Mouse (Mus musculus) hindlimb bud, embryonic 11.5 days (tissue): Measurements from ENCODE around the gene Ppp2r3d.
"Not testable (repeated sequence)": the region's sequence is repeated elsewhere in the genome, so short reads cannot be mapped to it uniquely, and the experiment has no call there.

ENCODE experiments used
- DNase-seq: peaks from one replicate; pipeline ENCODE4 v3.0.0-alpha.2; 2012; ENCODE audit warnings: low read depth, low spot score; ENCODE audit errors: extremely low spot score

Ppp2r3d gene

GRCm38 (mm10) chr9:124476096-124476902 is at the start of gene Ppp2r3d:
Gene Ppp2r3d, minus strand, starts transcription at chr9:124476898.
- DNase-seq, result no peak

GRCm38 (mm10) chr9:124493693-124494092 is 17.0 kb upstream of the Ppp2r3d start, which contains the start of gene Gm21836:
Gene Gm21836, minus strand, starts transcription at chr9:124493793.
- not testable (repeated sequence) for DNase-seq

DNA sequence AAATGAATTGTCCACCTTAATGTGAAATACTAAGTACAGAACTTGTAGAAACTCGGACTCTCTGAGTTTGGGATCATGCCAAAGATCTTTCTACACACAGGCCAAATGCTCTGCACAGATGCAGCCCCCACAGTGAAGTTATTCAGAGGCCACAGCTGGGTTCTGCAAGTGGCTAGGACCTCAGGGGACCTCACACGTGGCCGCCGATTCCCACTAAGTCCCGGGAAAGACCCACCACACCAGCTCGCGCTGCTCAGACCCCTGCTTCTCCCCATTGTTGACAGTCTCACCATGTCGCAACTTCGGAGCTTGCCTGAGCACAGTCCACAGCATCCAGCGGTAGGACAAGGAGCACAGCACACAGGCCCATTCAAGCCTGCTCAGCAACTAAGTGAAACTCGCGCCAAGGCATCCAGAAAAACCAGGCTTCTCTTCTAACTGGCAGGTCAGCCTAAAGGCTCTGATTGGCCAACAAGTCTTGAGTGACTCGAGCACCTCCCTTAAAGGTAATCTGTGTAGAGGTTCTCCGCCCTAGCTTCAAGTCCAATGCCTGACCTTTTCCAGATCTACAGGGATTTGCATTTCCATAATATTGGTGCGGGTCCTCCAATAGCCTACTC is 3.8 kb upstream of the Ppp2r3d start:
- not testable (repeated sequence) for DNase-seq

GRCm38 (mm10) chr9:124478081-124478480 is 1.4 kb upstream of the Ppp2r3d start:
- no peak for DNase-seq

- no peak for DNase-seq
Measured at GRCm38 (mm10) chr9:124475689-124476088, 1.0 kb downstream of the Ppp2r3d start.

DNA sequence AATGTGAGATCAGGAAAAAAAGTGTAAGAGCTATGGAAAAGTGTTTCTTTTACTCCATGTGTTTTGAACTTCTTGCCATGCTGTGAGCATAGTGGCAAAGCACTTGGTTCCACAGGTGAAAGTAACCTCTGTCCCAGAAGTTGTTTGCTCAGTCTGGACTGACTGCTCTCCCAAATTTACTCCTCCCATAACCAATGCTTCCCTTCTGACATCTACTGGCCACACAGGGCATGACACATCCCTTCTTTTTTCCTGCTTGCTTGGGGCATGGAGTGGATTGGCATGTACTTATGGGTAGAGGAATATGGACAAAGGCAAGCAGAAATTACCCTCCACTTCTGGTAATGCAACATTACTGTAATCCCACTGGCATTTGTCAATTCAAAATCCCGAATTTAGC is 20.1 kb downstream of the Ppp2r3d start:
- no peak for DNase-seq

- no peak for DNase-seq
Measured at GRCm38 (mm10) chr9:124442533-124442855, 34.2 kb downstream of the Ppp2r3d start.

- DNase-seq, result no peak
Measured at GRCm38 (mm10) chr9:124441681-124442532, 34.8 kb downstream of the Ppp2r3d start.

- DNase-seq, result no peak
Measured at GRCm38 (mm10) chr9:124440724-124441045, 36.0 kb downstream of the Ppp2r3d start.

DNA sequence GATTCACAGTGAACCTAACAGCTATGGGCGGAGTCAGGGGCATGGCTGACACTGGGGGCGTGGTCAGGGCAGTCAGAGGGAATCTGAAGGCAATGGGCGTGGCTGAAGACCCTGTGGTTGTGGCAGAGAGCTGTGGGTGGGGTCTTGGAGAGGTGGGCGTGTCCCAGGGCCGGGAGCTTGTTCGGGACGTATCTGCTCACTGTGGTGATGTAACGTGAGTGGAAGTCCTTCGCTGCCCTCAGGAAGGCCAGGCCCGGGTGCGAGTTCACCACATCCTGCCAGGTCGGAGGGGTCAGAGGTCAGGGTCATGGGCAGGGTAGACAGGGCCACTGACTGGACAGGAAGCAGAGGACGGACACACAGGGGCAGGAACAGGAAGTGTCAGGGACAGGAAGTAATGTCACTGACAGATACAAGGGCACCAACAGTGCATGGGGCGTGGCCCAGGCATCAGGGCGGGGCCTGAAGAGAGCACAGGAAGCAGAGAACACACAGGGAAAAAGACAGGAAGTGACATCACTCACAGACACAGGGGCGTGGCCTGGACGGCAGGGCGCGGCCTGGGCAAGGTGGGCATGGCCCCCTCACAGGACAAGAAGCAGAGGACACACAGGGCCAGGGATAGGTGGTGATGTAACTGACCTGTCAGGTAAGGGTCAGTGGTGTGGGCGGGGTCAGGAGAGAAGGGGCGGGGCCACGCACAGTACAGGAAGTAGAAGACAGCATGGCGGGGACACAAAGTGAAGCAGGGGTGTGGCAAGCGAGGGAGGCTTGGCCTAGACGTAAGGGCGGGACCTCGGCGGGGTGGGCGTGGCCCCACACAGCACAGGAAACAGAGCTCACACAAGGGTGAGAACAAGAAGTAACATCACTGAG is 36.6 kb downstream of the Ppp2r3d start:
- no peak for DNase-seq

GRCm38 (mm10) chr9:124439403-124439847 is 37.3 kb downstream of the Ppp2r3d start:
- DNase-seq, result no peak

- DNase-seq, result no peak
Measured at GRCm38 (mm10) chr9:124438686-124439346, 37.9 kb downstream of the Ppp2r3d start.

DNA sequence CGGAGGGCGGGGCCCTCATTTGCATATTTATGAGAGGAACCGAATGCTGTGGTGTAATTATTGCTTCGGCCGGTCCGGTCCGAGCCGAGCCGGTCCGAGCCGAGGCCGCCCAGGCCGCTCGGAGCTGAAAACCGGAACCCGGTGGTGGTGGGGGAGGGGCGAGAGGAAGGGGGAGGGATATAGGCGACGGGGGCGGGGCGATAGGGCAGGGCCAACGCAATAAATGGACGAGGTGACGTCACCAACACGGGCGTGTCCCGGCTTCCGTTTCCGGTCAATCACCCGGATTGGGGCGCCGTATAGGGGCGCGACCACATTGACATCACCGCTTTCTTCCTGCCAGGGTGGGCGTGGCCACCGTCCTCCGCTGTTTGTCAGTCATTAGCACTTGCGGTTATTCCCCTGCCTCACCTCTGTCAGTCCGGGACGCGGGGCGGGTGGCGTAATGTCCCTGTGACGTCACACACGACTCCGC is 51.2 kb downstream of the Ppp2r3d start:
- DNase-seq, result peak; percentile 75

DNA sequence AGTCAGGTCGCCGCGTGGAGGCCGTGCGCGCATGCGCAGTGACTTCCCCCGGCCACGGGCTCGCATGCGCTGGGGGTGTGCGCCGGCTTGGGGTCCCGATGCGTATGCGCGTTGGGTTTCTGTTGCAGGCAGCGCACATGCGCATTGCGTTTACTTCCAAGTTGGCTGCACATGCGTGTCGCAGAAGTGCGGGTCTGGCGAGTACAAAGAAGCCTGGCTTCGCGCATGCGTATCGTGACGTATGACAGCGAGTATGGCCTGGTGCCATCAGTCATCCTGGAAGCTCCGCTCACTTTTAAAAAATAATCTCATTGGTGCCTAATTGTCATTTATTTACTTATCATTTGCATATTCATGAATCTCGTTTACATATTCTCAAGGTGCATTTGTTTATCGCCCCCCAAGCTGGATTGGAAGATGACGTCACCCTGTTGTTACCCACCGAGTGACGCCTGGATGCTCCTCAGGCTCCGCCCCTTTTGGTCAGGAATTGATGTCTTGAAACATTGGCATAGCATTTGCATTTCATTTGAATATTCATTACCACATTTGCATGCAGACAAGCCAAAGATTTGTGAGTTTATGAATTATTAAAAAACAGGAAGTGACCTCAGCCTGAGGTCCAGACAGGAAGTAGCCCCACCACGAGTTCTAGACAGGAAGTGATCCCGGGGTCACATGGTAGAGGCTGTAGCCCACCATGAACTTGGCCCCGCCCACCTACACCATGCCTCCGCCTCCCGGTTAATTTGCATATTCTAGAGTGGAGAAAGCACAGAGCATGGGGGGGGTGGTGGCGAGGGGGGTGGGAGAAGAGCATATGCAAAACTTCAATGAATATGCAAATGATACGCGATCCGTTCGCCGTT is 51.9 kb downstream of the Ppp2r3d start:
- peak; percentile 99 for DNase-seq

GRCm38 (mm10) chr9:124424292-124424541 is 52.5 kb downstream of the Ppp2r3d start:
- DNase-seq, result no peak

DNA sequence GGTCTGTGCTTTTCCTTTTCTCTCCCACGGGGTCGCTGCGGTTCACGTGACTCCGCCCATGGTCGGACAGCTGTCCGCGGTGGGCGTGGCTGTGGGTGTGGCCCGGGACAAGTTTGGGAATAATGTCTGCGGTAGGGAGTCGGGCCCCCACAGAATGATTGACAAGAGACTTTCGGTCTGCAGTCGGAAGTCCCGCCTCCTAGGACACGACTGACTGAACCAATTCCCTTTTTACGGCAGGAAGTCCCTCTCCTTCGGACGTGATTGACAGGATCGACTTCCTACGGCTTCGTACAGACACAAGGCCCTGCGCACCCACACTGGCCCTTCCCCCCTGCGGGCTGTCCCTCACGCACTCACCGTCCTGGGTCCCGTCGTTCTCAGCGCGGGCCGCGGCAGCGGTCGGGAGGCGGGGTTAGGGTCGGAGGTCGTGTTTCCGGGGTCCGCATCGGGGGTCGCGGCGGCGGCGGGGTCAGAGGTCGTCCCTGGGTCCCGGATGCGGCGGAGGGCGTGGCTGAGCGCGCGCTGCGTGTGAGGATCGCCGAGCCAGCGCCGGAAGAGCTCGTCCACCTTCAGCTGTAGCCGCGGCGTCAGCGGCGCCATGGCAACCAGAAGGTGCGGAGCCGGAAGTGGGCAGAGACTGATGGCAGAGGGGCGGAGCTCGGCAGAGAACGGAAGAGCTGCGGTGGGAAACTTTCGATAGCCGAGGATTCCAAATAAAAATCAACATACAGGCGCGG is 53.0 kb downstream of the Ppp2r3d start:
- DNase-seq, result peak; percentile 84

GRCm38 (mm10) chr9:124422900-124423551 is 53.7 kb downstream of the Ppp2r3d start:
- DNase-seq, result peak; percentile 64

GRCm38 (mm10) chr9:124422427-124422826 is 54.3 kb downstream of the Ppp2r3d start:
- no peak for DNase-seq
